Mouse (Mus musculus) embryonic facial prominence, embryonic 14.5 days (tissue): ENCODE data around the gene Sntg2. TPM values are rescaled to one million over a fixed set of nuclear protein-coding genes. Genes with fewer than 3 reads are reported as not detected.

Experiments
- ATAC-seq: fragments of 200-750 bp; cut with Nextera tagmentation; 2 replicates; pipeline ENCODE4 v1.8.0; 2017; ENCODE audit warnings: low read depth, moderate number of reproducible peaks, moderate TSS enrichment
- DNase-seq: peaks from one replicate; pipeline ENCODE4 v3.0.0-alpha.2; 2015; ENCODE audit warnings: low spot score
- H3K27ac ChIP-seq: fragments of 300-500 bp; sonication (generic); replicated peaks from 2 replicates; pipeline ENCODE4 v1.5.1; 2014; ENCODE audit warnings: low read depth, mild to moderate bottlenecking, low read length, moderate library complexity
- H3K27me3 ChIP-seq: fragments of 300-500 bp; sonication (generic); replicated peaks from 2 replicates; pipeline ENCODE4 v1.6.1; 2014; ENCODE audit warnings: low read length; ENCODE audit not compliant: control insufficient read depth, insufficient read depth
- H3K36me3 ChIP-seq: fragments of 300-500 bp; sonication (generic); 2 replicates; pipeline ENCODE4 v1.6.1; 2014; ENCODE audit warnings: low read length, mixed read lengths; ENCODE audit not compliant: control insufficient read depth, insufficient read depth
- H3K4me1 ChIP-seq: fragments of 300-500 bp; sonication (generic); 2 replicates; pipeline ENCODE4 v1.6.1; 2014; ENCODE audit warnings: antibody characterized with exemption, low read length; ENCODE audit not compliant: control insufficient read depth, insufficient read depth
- H3K4me2 ChIP-seq: fragments of 300-500 bp; sonication (generic); 2 replicates; pipeline ENCODE4 v1.6.1; 2014; ENCODE audit warnings: low read depth, mild to moderate bottlenecking, low read length, moderate library complexity, mixed read lengths
- H3K4me3 ChIP-seq: fragments of 300-500 bp; sonication (generic); 2 replicates; pipeline ENCODE4 v1.5.1; 2014; ENCODE audit warnings: low read depth, mild to moderate bottlenecking, low read length
- H3K9ac ChIP-seq: fragments of 300-500 bp; sonication (generic); 2 replicates; pipeline ENCODE4 v1.6.1; 2014; ENCODE audit warnings: low read depth, mild to moderate bottlenecking, low read length, moderate library complexity, mixed read lengths
- H3K9me3 ChIP-seq: fragments of 300-500 bp; sonication (generic); 2 replicates; pipeline ENCODE4 v1.6.1; 2016; ENCODE audit warnings: low read length; ENCODE audit not compliant: control insufficient read depth
- WGBS: fragments of 180-500 bp; shearing (Covaris S2); extraction: QIAGEN DNeasy Blood & Tissue Kit; methylation state at CpG from one replicate; pipeline ENCODE4 v1.1.7; 2014; 5-methylcytosine and 5-hydroxymethylcytosine counted together
- polyA plus RNA-seq: library from polyadenylated mRNA; unstranded; fragments of >200 nt; fragmentation: Nextera tagmentation; extraction: Ambion mirVana; gene quantifications from 2 replicates; pipeline ENCODE4 v1.2.1, GENCODE M21; 2014

Sntg2 gene
- polyA plus RNA-seq, 1 experiment from 2014 or later: 3.8 TPM

GRCm38 (mm10) chr12:30240891-30241290 lies 132.3 kb downstream of the Sntg2 start:
- Histone ChIP-seq H3K4me1 (0 out of 2 replicates have a peak, but pooled peaks cover 3% of the 10 kb centered on the region), H3K27ac (no peak overlapping the region), H3K4me3 (no peak overlapping the region), H3K27me3 (no peaks in the 10 kb centered on the region), H3K36me3 (no peaks in the 10 kb centered on the region), H3K4me2 (no peak overlapping the region), H3K9me3 (no peaks in the 10 kb centered on the region), H3K9ac (no peak overlapping the region)
- no peak for DNase-seq
- no peak for ATAC-seq
- 77% methylated on average over 3 of the region's 3 CpGs for WGBS

GRCm38 (mm10) chr12:30234940-30235339 lies 138.2 kb downstream of the Sntg2 start:
- H3K9me3 ChIP-seq: no peaks in the 10 kb centered on the region
- no peaks in the 10 kb centered on the region for H3K27me3 ChIP-seq
- H3K4me1 ChIP-seq: no peaks in the 10 kb centered on the region
- 55% methylated on average over 2 of the region's 2 CpGs for whole genome bisulfite sequencing
- no peak for ATAC-seq
- H3K9ac ChIP-seq: no peak overlapping the region
- no peaks in the 10 kb centered on the region for H3K36me3 ChIP-seq
- H3K4me3 ChIP-seq: no peak overlapping the region
- no peak overlapping the region for H3K4me2 ChIP-seq
- no peak overlapping the region for H3K27ac ChIP-seq
- DNase-seq: no peak

DNA sequence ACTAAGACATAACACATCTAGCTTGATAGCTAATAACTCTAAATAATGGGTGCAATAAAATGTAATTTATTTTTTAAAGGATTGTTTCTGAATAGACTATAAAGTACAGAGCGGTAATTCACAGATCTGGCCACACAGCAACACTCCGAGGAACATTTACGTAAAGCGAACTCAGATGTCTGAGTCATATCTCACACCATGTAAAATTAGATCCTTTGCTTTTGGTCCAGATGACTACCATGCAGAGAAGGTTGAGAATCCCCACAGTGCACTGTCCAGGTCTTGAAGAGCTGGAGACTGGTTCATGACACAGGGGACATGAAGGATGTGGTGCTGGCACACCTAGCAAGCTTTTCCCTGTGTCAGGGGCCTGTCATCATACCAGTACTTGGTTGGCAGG lies 145.2 kb downstream of the Sntg2 start:
- DNase-seq: no peak
- 96% methylated on average over 4 of the region's 4 CpGs for WGBS

DNA sequence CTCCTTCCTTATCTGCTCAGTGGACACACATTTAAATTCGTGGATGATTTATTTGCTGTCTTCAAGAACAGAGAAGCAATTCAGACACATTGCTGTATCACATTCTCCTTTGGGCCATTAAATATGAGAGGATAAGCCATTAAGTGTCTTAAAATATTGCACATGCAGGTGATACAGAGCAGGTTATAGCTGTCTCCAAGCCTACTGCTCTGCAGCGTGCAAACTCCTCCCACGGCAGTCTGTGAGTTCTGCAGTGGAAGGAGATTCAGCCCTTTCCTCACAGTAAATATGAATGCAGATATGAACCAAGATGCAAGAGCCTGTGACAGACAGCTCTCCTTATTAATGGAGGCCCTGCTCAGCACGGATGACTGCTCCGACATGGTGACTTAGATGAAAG lies 146.9 kb downstream of the Sntg2 start:
- Histone ChIP-seq H3K27ac (no peak overlapping the region), H3K36me3 (no peaks in the 10 kb centered on the region), H3K9me3 (no peaks in the 10 kb centered on the region), H3K9ac (no peak overlapping the region), H3K27me3 (no peaks in the 10 kb centered on the region), H3K4me1 (no peaks in the 10 kb centered on the region), H3K4me3 (no peak overlapping the region), H3K4me2 (no peak overlapping the region)
- DNase-seq (no peak), ATAC-seq (no peak)
- WGBS: 82% methylated on average over 5 of the region's 5 CpGs

More for the DNA sequence above, 145.2 kb downstream of the Sntg2 start:
- Histone ChIP-seq H3K9ac (no peak overlapping the region), H3K4me3 (no peak overlapping the region), H3K27me3 (no peaks in the 10 kb centered on the region), H3K4me1 (no peaks in the 10 kb centered on the region), H3K36me3 (no peaks in the 10 kb centered on the region), H3K9me3 (no peaks in the 10 kb centered on the region), H3K4me2 (no peak overlapping the region), H3K27ac (no peak overlapping the region)
- ATAC-seq: no peak

- Histone ChIP-seq H3K9ac (no peak overlapping the region), H3K27me3 (no peaks in the 10 kb centered on the region), H3K9me3 (no peaks in the 10 kb centered on the region), H3K4me3 (no peak overlapping the region), H3K4me2 (no peak overlapping the region), H3K4me1 (no peaks in the 10 kb centered on the region), H3K27ac (no peak overlapping the region), H3K36me3 (no peaks in the 10 kb centered on the region)
- WGBS: 89% methylated on average over 6 of the region's 6 CpGs
- DNase-seq (no peak), ATAC-seq (no peak)
These were observed 156.3 kb downstream of the Sntg2 start for GRCm38 (mm10) chr12:30216762-30217441.

GRCm38 (mm10) chr12:30214761-30215160 lies 158.4 kb downstream of the Sntg2 start:
- Histone ChIP-seq H3K36me3 (no peaks in the 10 kb centered on the region), H3K9me3 (no peaks in the 10 kb centered on the region), H3K4me3 (no peak overlapping the region), H3K9ac (no peak overlapping the region), H3K27me3 (no peaks in the 10 kb centered on the region), H3K4me2 (no peak overlapping the region), H3K4me1 (no peaks in the 10 kb centered on the region), H3K27ac (no peak overlapping the region)
- DNase-seq (no peak), ATAC-seq (no peak)
- 71% methylated on average over 2 of the region's 2 CpGs for WGBS

GRCm38 (mm10) chr12:30210388-30210787 lies 162.8 kb downstream of the Sntg2 start:
- no peak overlapping the region for H3K4me2 ChIP-seq
- DNase-seq (no peak), ATAC-seq (no peak)
- no peak overlapping the region for H3K9ac ChIP-seq
- H3K27me3 ChIP-seq: no peaks in the 10 kb centered on the region
- H3K27ac ChIP-seq: no peak overlapping the region
- 83% methylated on average over 2 of the region's 2 CpGs for WGBS
- H3K4me3 ChIP-seq: no peak overlapping the region
- H3K36me3 ChIP-seq: no peaks in the 10 kb centered on the region
- H3K9me3 ChIP-seq: no peaks in the 10 kb centered on the region
- H3K4me1 ChIP-seq: no peaks in the 10 kb centered on the region

DNA sequence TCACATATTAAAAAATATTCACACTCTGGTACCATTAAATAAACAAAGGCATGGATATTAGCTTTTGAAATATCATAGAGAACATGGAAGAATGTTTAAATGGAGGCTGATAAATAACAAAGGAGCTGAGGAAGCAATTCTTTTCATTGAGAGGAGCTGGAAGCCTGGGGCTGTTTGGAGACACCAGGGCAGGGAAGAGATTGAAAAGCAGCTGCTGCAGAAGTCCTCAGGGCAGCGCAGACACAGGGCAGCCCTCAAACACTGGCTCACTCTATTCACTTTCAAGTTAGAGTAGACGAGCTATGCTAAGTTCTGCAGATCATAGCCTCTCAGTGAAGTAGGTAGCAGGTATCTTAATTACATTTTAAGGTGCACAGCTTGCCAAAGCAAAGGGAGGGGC lies 164.6 kb downstream of the Sntg2 start:
- Histone ChIP-seq H3K4me3 (no peak overlapping the region), H3K9me3 (no peaks in the 10 kb centered on the region), H3K4me1 (no peaks in the 10 kb centered on the region), H3K27ac (no peak overlapping the region), H3K4me2 (no peak overlapping the region), H3K9ac (no peak overlapping the region), H3K36me3 (no peaks in the 10 kb centered on the region), H3K27me3 (no peaks in the 10 kb centered on the region)
- 44% methylated on average over 2 of the region's 2 CpGs for WGBS
- DNase-seq (no peak), ATAC-seq (no peak)

DNA sequence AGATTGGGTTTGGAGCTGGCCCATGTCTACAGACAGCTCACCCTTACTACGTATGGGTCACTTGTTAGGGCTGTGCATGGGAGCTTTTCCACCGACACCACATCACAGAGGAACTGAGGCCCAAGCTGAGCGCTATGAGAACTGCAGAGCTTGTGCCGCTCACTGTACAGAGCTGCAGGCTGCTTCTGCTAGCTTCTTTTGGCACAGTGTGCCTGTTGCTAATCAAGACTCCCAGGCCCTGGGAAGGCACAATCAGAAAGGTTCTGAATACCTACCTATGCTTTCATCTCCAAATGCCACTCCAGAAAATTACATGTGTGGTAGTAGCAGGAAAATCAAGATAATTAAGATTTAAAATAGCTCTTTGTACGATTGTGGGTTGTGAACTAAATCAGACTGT lies 165.1 kb downstream of the Sntg2 start:
- ATAC-seq (no peak), DNase-seq (no peak)
- no peaks in the 10 kb centered on the region for H3K4me1 ChIP-seq
- 65% methylated on average over 5 of the region's 5 CpGs for WGBS
- no peaks in the 10 kb centered on the region for H3K9me3 ChIP-seq
- H3K9ac ChIP-seq: no peak overlapping the region
- no peaks in the 10 kb centered on the region for H3K36me3 ChIP-seq
- H3K27ac ChIP-seq: no peak overlapping the region
- H3K4me2 ChIP-seq: no peak overlapping the region
- H3K27me3 ChIP-seq: no peaks in the 10 kb centered on the region
- H3K4me3 ChIP-seq: no peak overlapping the region
